Mouse (Mus musculus) bone marrow, adult 2 months (tissue): ENCODE results near the gene Zbtb45.

Source experiments
- CTCF ChIP-seq: fragments of 200-500 bp; IDR thresholded peaks from 2 replicates; pipeline ENCODE4 v1.5.1; 2011; ENCODE audit warnings: low read length, control low read depth; ENCODE audit not compliant: control insufficient read depth, insufficient read depth
- POLR2A ChIP-seq: fragments of 200-500 bp; IDR thresholded peaks from 2 replicates; pipeline ENCODE4 v1.6.1; 2011; ENCODE audit warnings: low read depth, mild to moderate bottlenecking, control low read depth, low read length, borderline replicate concordance; ENCODE audit not compliant: control insufficient read depth

GRCm38 (mm10) chr7:13037366-13037765 lies 27.5 kb upstream of the Zbtb45 start:
- TF ChIP-seq POLR2A (no peak), CTCF (no peak)
